Mouse (Mus musculus): ENCODE measurements around the gene Muc4. TPM values are rescaled to one million over a fixed set of nuclear protein-coding genes. Genes with fewer than 3 reads are reported as not detected.

Gene Muc4
- polyA plus RNA-seq, 1 experiment from 2014 or later, result 0.35 TPM

- Histone ChIP-seq H3K36me3 (ENCODE audit: control insufficient read depth, insufficient read depth, low read length) (no peaks in the 10 kb centered on the region), H3K4me3 (ENCODE audit: low read depth, low read length) (no peak overlapping the region), H3K9ac (replicated peaks; ENCODE audit: low read depth, low read length) (no peak overlapping the region), H3K27ac (ENCODE audit: low read depth, low read length) (no peak overlapping the region), H3K4me1 (ENCODE audit: control insufficient read depth, insufficient read depth, low read length) (no peaks in the 10 kb centered on the region), H3K27me3 (ENCODE audit: control insufficient read depth, insufficient read depth, low read length) (no peaks in the 10 kb centered on the region), H3K9me3 (ENCODE audit: control insufficient read depth, low read length) (no peaks in the 10 kb centered on the region), H3K4me2 (ENCODE audit: low read depth, low read length) (no peak overlapping the region)
- 42% methylated on average over 5 of the region's 5 CpGs for WGBS
- ATAC-seq (ENCODE audit: low read depth), result no peak
Observed at GRCm38 (mm10) chr16:32783324-32784062, 47.8 kb downstream of the Muc4 start.

DNA sequence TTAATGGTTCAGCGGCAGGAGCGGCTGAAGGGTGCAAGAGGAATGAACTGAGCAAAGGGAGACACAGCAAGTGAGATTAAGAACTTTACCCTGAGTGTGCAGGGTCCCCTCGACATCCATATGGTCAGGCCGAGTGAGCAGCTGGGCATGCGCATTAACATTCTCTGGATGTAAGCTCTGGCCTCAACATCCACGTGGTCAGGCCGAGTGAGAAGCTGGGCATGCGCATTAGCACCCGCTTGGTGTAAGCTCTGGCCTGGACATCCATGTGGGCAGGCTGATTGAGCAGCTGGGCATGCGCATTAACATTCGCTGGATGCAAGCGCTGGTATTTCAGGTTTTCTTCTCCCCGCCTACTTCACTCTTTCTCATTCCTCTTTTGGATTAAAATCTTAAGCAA lies 49.2 kb downstream of the Muc4 start:
- ATAC-seq (ENCODE audit: low read depth), result no peak
- Histone ChIP-seq H3K4me1 (ENCODE audit: control insufficient read depth, insufficient read depth, low read length) (no peaks in the 10 kb centered on the region), H3K4me2 (ENCODE audit: low read depth, low read length) (no peak overlapping the region), H3K4me3 (ENCODE audit: low read depth, low read length) (no peak overlapping the region), H3K27ac (ENCODE audit: low read depth, low read length) (no peak overlapping the region), H3K9me3 (ENCODE audit: control insufficient read depth, low read length) (no peaks in the 10 kb centered on the region), H3K9ac (replicated peaks; ENCODE audit: low read depth, low read length) (no peak overlapping the region), H3K27me3 (ENCODE audit: control insufficient read depth, insufficient read depth, low read length) (no peaks in the 10 kb centered on the region), H3K36me3 (ENCODE audit: control insufficient read depth, insufficient read depth, low read length) (no peaks in the 10 kb centered on the region)
- 68% methylated on average over 13 of the region's 13 CpGs for WGBS

GRCm38 (mm10) chr16:32790056-32790455 lies 54.4 kb downstream of the Muc4 start:
- no peaks in the 10 kb centered on the region for H3K4me1 ChIP-seq (ENCODE audit: control insufficient read depth, insufficient read depth, low read length)
- ATAC-seq (ENCODE audit: low read depth), result no peak
- H3K4me2 ChIP-seq (ENCODE audit: low read depth, low read length), result no peak overlapping the region
- no peak overlapping the region for H3K4me3 ChIP-seq (ENCODE audit: low read depth, low read length)
- no peaks in the 10 kb centered on the region for H3K36me3 ChIP-seq (ENCODE audit: control insufficient read depth, insufficient read depth, low read length)
- no peak overlapping the region for H3K9ac ChIP-seq (replicated peaks; ENCODE audit: low read depth, low read length)
- WGBS, result 98% methylated on average over 5 of the region's 5 CpGs
- H3K9me3 ChIP-seq (ENCODE audit: control insufficient read depth, low read length), result no peaks in the 10 kb centered on the region
- H3K27me3 ChIP-seq (ENCODE audit: control insufficient read depth, insufficient read depth, low read length), result no peaks in the 10 kb centered on the region
- no peak overlapping the region for H3K27ac ChIP-seq (ENCODE audit: low read depth, low read length)

- Histone ChIP-seq H3K9me3 (ENCODE audit: control insufficient read depth, low read length) (no peaks in the 10 kb centered on the region), H3K36me3 (ENCODE audit: control insufficient read depth, insufficient read depth, low read length) (no peaks in the 10 kb centered on the region), H3K9ac (replicated peaks; ENCODE audit: low read depth, low read length) (no peak overlapping the region), H3K4me1 (ENCODE audit: control insufficient read depth, insufficient read depth, low read length) (no peaks in the 10 kb centered on the region), H3K4me2 (ENCODE audit: low read depth, low read length) (no peak overlapping the region), H3K27me3 (ENCODE audit: control insufficient read depth, insufficient read depth, low read length) (no peaks in the 10 kb centered on the region), H3K4me3 (ENCODE audit: low read depth, low read length) (no peak overlapping the region), H3K27ac (ENCODE audit: low read depth, low read length) (no peak overlapping the region)
- 83% methylated on average over 1 of the region's 1 CpGs for whole genome bisulfite sequencing
- no peak for ATAC-seq (ENCODE audit: low read depth)
Observed at GRCm38 (mm10) chr16:32795177-32795576, 59.5 kb downstream of the Muc4 start.

DNA sequence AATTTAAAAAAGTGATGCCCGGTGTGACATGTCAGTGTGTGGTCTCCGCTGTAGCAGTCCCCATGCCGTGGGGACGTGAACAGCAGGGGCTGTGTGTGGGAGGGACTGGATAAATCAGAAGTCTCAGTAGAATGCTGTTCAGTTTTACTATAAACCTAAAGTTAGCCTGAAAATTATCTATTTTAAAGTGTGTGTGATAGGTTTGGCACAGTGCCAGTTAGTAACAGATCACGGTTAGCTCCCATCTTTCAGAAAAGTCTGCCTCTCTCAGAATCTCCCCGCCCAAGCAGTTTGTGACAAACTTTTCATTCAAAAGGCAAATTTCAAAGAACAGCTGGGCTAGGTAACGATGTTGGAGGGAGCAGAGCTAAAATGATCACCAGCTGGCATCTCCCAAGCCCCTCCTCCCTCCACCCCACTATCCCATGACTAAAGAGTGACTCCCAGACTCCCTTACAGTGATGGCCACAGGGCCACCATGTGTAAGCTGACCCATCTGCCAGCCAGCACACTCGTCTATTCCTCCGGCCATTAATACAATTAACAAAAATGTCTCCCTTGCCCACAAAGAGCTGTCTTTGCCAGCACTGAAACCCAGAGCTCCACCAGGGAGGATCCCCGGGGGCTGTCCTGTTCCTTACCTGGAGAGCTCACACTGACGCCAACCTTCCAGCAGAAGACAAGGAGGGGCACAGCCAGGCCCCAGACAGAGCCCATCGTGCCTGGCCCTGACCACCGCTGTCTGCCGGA lies 61.2 kb downstream of the Muc4 start:
- H3K27ac ChIP-seq (ENCODE audit: low read depth, low read length), result no peak overlapping the region
- WGBS, result 64% methylated on average over 14 of the region's 14 CpGs
- no peak overlapping the region for H3K4me3 ChIP-seq (ENCODE audit: low read depth, low read length)
- H3K27me3 ChIP-seq (ENCODE audit: control insufficient read depth, insufficient read depth, low read length), result no peaks in the 10 kb centered on the region
- no peak for ATAC-seq (ENCODE audit: low read depth)
- H3K4me1 ChIP-seq (ENCODE audit: control insufficient read depth, insufficient read depth, low read length), result no peaks in the 10 kb centered on the region
- H3K36me3 ChIP-seq (ENCODE audit: control insufficient read depth, insufficient read depth, low read length), result no peaks in the 10 kb centered on the region
- H3K9me3 ChIP-seq (ENCODE audit: control insufficient read depth, low read length), result no peaks in the 10 kb centered on the region
- H3K9ac ChIP-seq (replicated peaks; ENCODE audit: low read depth, low read length), result no peak overlapping the region
- H3K4me2 ChIP-seq (ENCODE audit: low read depth, low read length), result no peak overlapping the region

- 84% methylated on average over 3 of the region's 3 CpGs for whole genome bisulfite sequencing
- ATAC-seq (ENCODE audit: low read depth), result no peak
Observed at GRCm38 (mm10) chr16:32797426-32797689, 61.7 kb downstream of the Muc4 start, which contains the start of gene Muc20. Muc20 (minus strand) TSS chr16:32797435.

GRCm38 (mm10) chr16:32803252-32803853 lies 67.7 kb downstream of the Muc4 start:
- no peak overlapping the region for H3K9ac ChIP-seq (replicated peaks; ENCODE audit: low read depth, low read length)
- ATAC-seq (ENCODE audit: low read depth), result peak; percentile 78
- no peak overlapping the region for H3K4me2 ChIP-seq (ENCODE audit: low read depth, low read length)
- no peaks in the 10 kb centered on the region for H3K36me3 ChIP-seq (ENCODE audit: control insufficient read depth, insufficient read depth, low read length)
- H3K27ac ChIP-seq (ENCODE audit: low read depth, low read length), result peak overlapping the region; percentile 35; the same call in 1 of the 2 replicates
- H3K9me3 ChIP-seq (ENCODE audit: control insufficient read depth, low read length), result no peaks in the 10 kb centered on the region
- H3K4me1 ChIP-seq (ENCODE audit: control insufficient read depth, insufficient read depth, low read length), result no peaks in the 10 kb centered on the region
- WGBS, result 38% methylated on average over 6 of the region's 6 CpGs
- H3K4me3 ChIP-seq (ENCODE audit: low read depth, low read length), result no peak overlapping the region
- no peaks in the 10 kb centered on the region for H3K27me3 ChIP-seq (ENCODE audit: control insufficient read depth, insufficient read depth, low read length)

More at GRCm38 (mm10) chr16:32797426-32797689, 61.7 kb downstream of the Muc4 start, which contains the start of gene Muc20:
- no peaks in the 10 kb centered on the region for H3K36me3 ChIP-seq (ENCODE audit: control insufficient read depth, insufficient read depth, low read length)
- no peak within 1 kb of the TSS for H3K27ac ChIP-seq (ENCODE audit: low read depth, low read length)
- no peaks in the 10 kb centered on the region for H3K4me1 ChIP-seq (ENCODE audit: control insufficient read depth, insufficient read depth, low read length)
- H3K4me3 ChIP-seq (ENCODE audit: low read depth, low read length), result no peak within 1 kb of the TSS
- H3K9ac ChIP-seq (replicated peaks; ENCODE audit: low read depth, low read length), result no peak within 1 kb of the TSS
- H3K9me3 ChIP-seq (ENCODE audit: control insufficient read depth, low read length), result no peaks in the 10 kb centered on the region
- H3K27me3 ChIP-seq (ENCODE audit: control insufficient read depth, insufficient read depth, low read length), result no peaks in the 10 kb centered on the region
- no peak within 1 kb of the TSS for H3K4me2 ChIP-seq (ENCODE audit: low read depth, low read length)

DNA sequence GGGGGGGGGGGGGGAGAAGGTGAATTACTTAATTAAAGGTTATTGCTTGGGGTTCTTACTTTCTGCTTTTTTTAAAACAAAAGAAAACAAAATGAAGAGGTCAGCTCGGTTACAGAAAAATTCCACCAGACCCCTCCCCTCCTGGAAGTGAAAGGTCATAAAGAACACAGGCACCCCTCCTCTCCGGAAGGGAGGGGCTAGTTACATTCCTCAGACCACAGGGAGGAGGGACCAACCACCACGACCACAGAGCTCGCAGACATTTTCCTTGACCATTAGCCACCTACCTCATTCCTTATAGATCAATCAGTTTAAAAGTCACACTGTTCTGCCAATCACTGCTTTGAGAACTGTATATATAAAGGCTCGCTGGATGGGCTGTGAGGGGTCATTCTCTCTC lies 68.2 kb downstream of the Muc4 start:
- Histone ChIP-seq H3K27ac (ENCODE audit: low read depth, low read length) (no peak overlapping the region), H3K9me3 (ENCODE audit: control insufficient read depth, low read length) (no peaks in the 10 kb centered on the region), H3K4me2 (ENCODE audit: low read depth, low read length) (no peak overlapping the region), H3K4me1 (ENCODE audit: control insufficient read depth, insufficient read depth, low read length) (no peaks in the 10 kb centered on the region), H3K4me3 (ENCODE audit: low read depth, low read length) (no peak overlapping the region), H3K27me3 (ENCODE audit: control insufficient read depth, insufficient read depth, low read length) (no peaks in the 10 kb centered on the region), H3K36me3 (ENCODE audit: control insufficient read depth, insufficient read depth, low read length) (no peaks in the 10 kb centered on the region), H3K9ac (replicated peaks; ENCODE audit: low read depth, low read length) (no peak overlapping the region)
- 0 out of 2 replicates have a peak, but pooled peaks have one; percentile 34 for ATAC-seq (ENCODE audit: low read depth)
- 40% methylated on average over 5 of the region's 5 CpGs for WGBS

DNA sequence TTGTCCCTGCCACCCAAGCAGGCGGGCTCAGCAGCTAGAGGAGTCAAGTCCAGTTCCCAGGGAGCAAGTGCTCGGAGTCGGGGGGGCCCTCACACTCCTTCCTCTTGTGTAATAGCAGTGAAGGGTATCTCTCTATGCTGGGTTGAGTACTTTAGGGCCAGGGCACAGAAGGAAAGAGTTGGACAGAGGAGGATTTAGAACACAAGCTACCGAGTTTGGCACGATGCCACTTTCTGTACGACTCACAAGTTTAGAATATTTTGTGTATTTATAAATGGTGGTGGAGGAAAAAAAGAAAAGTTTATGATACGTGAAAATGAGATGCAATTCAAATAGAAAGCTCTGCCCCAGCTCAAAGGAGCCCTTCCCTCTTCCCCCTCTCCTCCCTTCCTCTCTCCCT lies 69.5 kb downstream of the Muc4 start:
- Histone ChIP-seq H3K4me2 (ENCODE audit: low read depth, low read length) (no peak overlapping the region), H3K4me3 (ENCODE audit: low read depth, low read length) (no peak overlapping the region), H3K27me3 (ENCODE audit: control insufficient read depth, insufficient read depth, low read length) (no peaks in the 10 kb centered on the region), H3K9ac (replicated peaks; ENCODE audit: low read depth, low read length) (no peak overlapping the region), H3K4me1 (ENCODE audit: control insufficient read depth, insufficient read depth, low read length) (no peaks in the 10 kb centered on the region), H3K36me3 (ENCODE audit: control insufficient read depth, insufficient read depth, low read length) (no peaks in the 10 kb centered on the region), H3K27ac (ENCODE audit: low read depth, low read length) (no peak overlapping the region), H3K9me3 (ENCODE audit: control insufficient read depth, low read length) (no peaks in the 10 kb centered on the region)
- ATAC-seq (ENCODE audit: low read depth), result no peak
- 87% methylated on average over 7 of the region's 7 CpGs for WGBS

All from neural tube, embryonic 14.5 days (tissue).